Mouse (Mus musculus): Measurements from ENCODE around the gene Tnfrsf21. TPM values are rescaled to one million over a fixed set of nuclear protein-coding genes. Genes with fewer than 3 reads are reported as not detected.

Gene Tnfrsf21
- polyA plus RNA-seq, 1 experiment: 26.3 TPM

DNA sequence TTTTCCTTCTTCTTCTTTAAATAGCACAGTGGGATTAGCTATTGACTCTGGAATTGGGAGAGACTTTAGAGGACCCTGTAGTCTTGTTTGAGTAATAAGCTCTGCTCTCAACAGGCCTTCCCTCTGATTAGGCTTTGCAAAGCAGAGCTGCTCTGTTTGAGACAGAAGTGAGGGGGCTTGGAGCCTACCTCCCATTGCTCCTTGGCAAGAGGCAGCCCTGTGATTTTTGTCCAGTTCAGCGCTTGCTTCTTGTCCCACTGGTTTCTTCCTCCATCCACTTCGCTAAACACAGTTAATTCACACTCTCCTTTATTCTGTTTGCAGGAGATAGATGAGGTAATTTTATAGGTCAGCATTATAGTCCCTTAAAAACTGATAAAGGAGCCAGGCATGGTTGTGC is 19.0 kb downstream of the Tnfrsf21 start:
- 83% methylated on average over 2 of the region's 2 CpGs for WGBS
- Histone ChIP-seq H3K27ac (ENCODE audit: insufficient read depth, low read length) (no peak overlapping the region), H3K27me3 (ENCODE audit: control insufficient read depth, insufficient read depth, low read length) (no peaks in the 10 kb centered on the region), H3K36me3 (ENCODE audit: control insufficient read depth, insufficient read depth, low read length) (no peaks in the 10 kb centered on the region), H3K4me3 (ENCODE audit: extremely low read depth, insufficient read depth, insufficient read length) (no peak overlapping the region), H3K4me1 (ENCODE audit: control insufficient read depth, insufficient read depth, insufficient read length) (peaks cover 5% of the 10 kb centered on the region; the same call in 1 of the 2 replicates)
- TF ChIP-seq CTCF (IDR thresholded peaks at IDR 0.05; ENCODE audit: extremely low read depth, insufficient read depth, insufficient read length, insufficient replicate concordance) (no peak), POLR2A (IDR thresholded peaks at IDR 0.05; ENCODE audit: low read depth, low read length) (no peak)
- no peak for DNase-seq (ENCODE audit: low read depth in 1 of 2, low spot score in 2 of 2)

- Histone ChIP-seq H3K4me1 (ENCODE audit: control insufficient read depth, insufficient read depth, insufficient read length) (peaks cover 8% of the 10 kb centered on the region; the same call in 1 of the 2 replicates), H3K27ac (ENCODE audit: insufficient read depth, low read length) (no peak overlapping the region), H3K27me3 (ENCODE audit: control insufficient read depth, insufficient read depth, low read length) (no peaks in the 10 kb centered on the region), H3K36me3 (ENCODE audit: control insufficient read depth, insufficient read depth, low read length) (no peaks in the 10 kb centered on the region), H3K4me3 (ENCODE audit: extremely low read depth, insufficient read depth, insufficient read length) (no peak overlapping the region)
- no peak for DNase-seq (ENCODE audit: low read depth in 1 of 2, low spot score in 2 of 2)
- 31% methylated on average over 10 of the region's 10 CpGs for WGBS
- TF ChIP-seq POLR2A (IDR thresholded peaks at IDR 0.05; ENCODE audit: low read depth, low read length): no peak
- TF ChIP-seq CTCF (IDR thresholded peaks at IDR 0.05; ENCODE audit: extremely low read depth, insufficient read depth, insufficient read length, insufficient replicate concordance): no peak
Measured at GRCm38 (mm10) chr17:43036058-43036757, 19.9 kb downstream of the Tnfrsf21 start.

DNA sequence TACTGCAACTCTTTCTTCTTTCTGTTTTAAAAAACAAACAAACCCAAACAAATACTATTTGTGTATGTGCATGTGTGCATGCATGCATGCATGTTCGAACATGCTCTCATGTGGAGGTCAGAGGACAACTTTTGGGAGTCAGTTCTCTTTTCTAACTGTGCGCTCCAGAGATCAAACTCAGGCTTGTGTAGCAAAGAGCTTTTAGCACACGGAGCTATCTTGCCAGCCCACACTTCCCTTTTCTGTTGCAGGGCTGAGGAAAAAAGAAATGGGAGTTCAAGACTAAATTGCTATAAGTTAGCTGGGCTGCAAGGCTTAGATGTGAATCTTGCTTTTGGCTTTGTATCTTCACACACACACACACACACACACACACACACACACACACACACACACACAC is 24.2 kb downstream of the Tnfrsf21 start:
- no peak for DNase-seq (ENCODE audit: low read depth in 1 of 2, low spot score in 2 of 2)
- TF ChIP-seq CTCF (IDR thresholded peaks at IDR 0.05; ENCODE audit: extremely low read depth, insufficient read depth, insufficient read length, insufficient replicate concordance) (no peak), POLR2A (IDR thresholded peaks at IDR 0.05; ENCODE audit: low read depth, low read length) (no peak)
- Histone ChIP-seq H3K4me1 (ENCODE audit: control insufficient read depth, insufficient read depth, insufficient read length) (peaks cover 4% of the 10 kb centered on the region; the same call in 1 of the 2 replicates), H3K27ac (ENCODE audit: insufficient read depth, low read length) (no peak overlapping the region), H3K27me3 (ENCODE audit: control insufficient read depth, insufficient read depth, low read length) (no peaks in the 10 kb centered on the region), H3K4me3 (ENCODE audit: extremely low read depth, insufficient read depth, insufficient read length) (no peak overlapping the region), H3K36me3 (ENCODE audit: control insufficient read depth, insufficient read depth, low read length) (no peaks in the 10 kb centered on the region)
- WGBS: 29% methylated on average over 3 of the region's 3 CpGs

DNA sequence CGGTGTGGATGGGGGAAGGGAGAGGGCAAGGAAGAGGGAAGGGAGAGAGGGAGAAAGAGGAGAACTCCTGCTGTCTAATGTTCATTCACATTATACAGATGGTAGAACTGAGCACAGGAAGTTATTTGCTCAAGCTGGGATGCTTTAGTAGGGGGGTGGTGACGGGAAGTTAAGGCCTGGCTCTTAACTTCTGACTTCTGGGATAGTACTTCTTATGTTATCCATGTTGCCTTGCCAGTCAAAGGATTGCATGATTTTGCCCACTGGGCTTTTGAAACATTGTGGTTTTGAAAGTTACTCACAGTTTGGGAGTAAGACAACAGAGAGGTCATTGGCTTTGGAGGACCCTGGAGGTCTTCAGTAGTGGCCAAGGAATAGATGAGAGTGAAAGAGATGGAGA is 34.3 kb downstream of the Tnfrsf21 start:
- H3K4me3 ChIP-seq (ENCODE audit: extremely low read depth, insufficient read depth, insufficient read length): no peak overlapping the region
- 98% methylated on average over 2 of the region's 2 CpGs for WGBS
- H3K4me1 ChIP-seq (ENCODE audit: control insufficient read depth, insufficient read depth, insufficient read length): no peaks in the 10 kb centered on the region
- no peak for DNase-seq (ENCODE audit: low read depth in 1 of 2, low spot score in 2 of 2)
- no peaks in the 10 kb centered on the region for H3K27me3 ChIP-seq (ENCODE audit: control insufficient read depth, insufficient read depth, low read length)
- TF ChIP-seq POLR2A (IDR thresholded peaks at IDR 0.05; ENCODE audit: low read depth, low read length) (no peak), CTCF (IDR thresholded peaks at IDR 0.05; ENCODE audit: extremely low read depth, insufficient read depth, insufficient read length, insufficient replicate concordance) (no peak)
- no peaks in the 10 kb centered on the region for H3K36me3 ChIP-seq (ENCODE audit: control insufficient read depth, insufficient read depth, low read length)
- H3K27ac ChIP-seq (ENCODE audit: insufficient read depth, low read length): no peak overlapping the region

DNA sequence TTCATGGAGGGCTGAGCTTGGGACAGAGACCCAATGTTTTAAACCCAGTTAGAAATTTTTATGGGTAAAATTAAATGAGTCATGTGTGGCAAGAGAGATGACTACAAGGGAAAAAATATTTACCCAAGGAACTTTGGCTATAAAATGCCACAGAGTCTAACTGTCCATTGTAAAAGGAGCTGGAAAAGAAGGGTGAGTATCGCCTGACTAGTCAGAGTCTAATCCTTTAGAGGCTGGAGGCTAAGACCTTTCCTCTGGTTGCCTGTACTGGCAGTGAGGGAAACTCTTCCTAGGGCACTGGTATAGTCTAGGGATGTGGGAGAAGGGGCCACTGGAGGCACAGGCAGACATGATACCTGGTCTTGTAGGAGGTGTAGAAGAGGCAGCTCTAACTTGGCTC is 36.4 kb downstream of the Tnfrsf21 start:
- no peaks in the 10 kb centered on the region for H3K36me3 ChIP-seq (ENCODE audit: control insufficient read depth, insufficient read depth, low read length)

DNA sequence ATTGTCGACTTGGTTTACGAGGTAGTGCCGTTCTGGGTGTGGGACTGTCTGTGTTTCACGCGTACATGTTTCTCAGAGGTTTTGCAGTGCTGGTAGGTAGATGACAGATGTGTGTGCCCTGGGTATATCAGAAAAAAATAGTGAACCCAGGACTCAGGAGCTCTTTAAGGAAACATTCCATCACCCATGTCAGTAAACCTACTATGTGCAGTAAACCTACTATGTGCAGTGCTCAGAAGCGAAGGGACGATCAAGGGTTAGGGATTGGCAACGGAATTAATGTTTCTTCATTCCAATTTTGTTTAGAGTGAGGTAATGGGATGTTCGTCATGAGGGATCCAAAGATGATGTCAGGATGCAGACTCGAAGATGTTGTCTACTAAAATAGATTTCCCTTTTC is 37.6 kb downstream of the Tnfrsf21 start:
- Histone ChIP-seq H3K36me3 (ENCODE audit: control insufficient read depth, insufficient read depth, low read length) (no peaks in the 10 kb centered on the region), H3K27me3 (ENCODE audit: control insufficient read depth, insufficient read depth, low read length) (no peaks in the 10 kb centered on the region)
- 93% methylated on average over 10 of the region's 10 CpGs for WGBS

More for the DNA sequence above, 36.4 kb downstream of the Tnfrsf21 start:
- WGBS: 97% methylated on average over 1 of the region's 1 CpGs
- no peak for DNase-seq (ENCODE audit: low read depth in 1 of 2, low spot score in 2 of 2)
- TF ChIP-seq CTCF (IDR thresholded peaks at IDR 0.05; ENCODE audit: extremely low read depth, insufficient read depth, insufficient read length, insufficient replicate concordance) (no peak), POLR2A (IDR thresholded peaks at IDR 0.05; ENCODE audit: low read depth, low read length) (no peak)
- Histone ChIP-seq H3K4me1 (ENCODE audit: control insufficient read depth, insufficient read depth, insufficient read length) (no peaks in the 10 kb centered on the region), H3K4me3 (ENCODE audit: extremely low read depth, insufficient read depth, insufficient read length) (no peak overlapping the region), H3K27me3 (ENCODE audit: control insufficient read depth, insufficient read depth, low read length) (no peaks in the 10 kb centered on the region), H3K27ac (ENCODE audit: insufficient read depth, low read length) (no peak overlapping the region)

More for the DNA sequence above, 37.6 kb downstream of the Tnfrsf21 start:
- no peak for DNase-seq (ENCODE audit: low read depth in 1 of 2, low spot score in 2 of 2)
- TF ChIP-seq POLR2A (IDR thresholded peaks at IDR 0.05; ENCODE audit: low read depth, low read length): no peak
- TF ChIP-seq CTCF (IDR thresholded peaks at IDR 0.05; ENCODE audit: extremely low read depth, insufficient read depth, insufficient read length, insufficient replicate concordance): no peak
- Histone ChIP-seq H3K4me3 (ENCODE audit: extremely low read depth, insufficient read depth, insufficient read length) (no peak overlapping the region), H3K4me1 (ENCODE audit: control insufficient read depth, insufficient read depth, insufficient read length) (peaks cover 7% of the 10 kb centered on the region; the same call in 1 of the 2 replicates), H3K27ac (ENCODE audit: insufficient read depth, low read length) (no peak overlapping the region)
